Mouse (Mus musculus) spleen, postnatal 10 days (tissue): ENCODE results near the gene Dcbld2.
"Not testable (repeated sequence)": the region's sequence is repeated elsewhere in the genome, so short reads cannot be mapped to it uniquely, and the experiment has no call there.

ENCODE experiments used
- DNase-seq, 2 experiments: peaks; one replicate each; pipeline ENCODE4 v3.0.0; 2021 to 2022; ENCODE audit warnings: low spot score in 2 of 2

Dcbld2 gene

GRCm38 (mm10) chr16:58450648-58451047 is 42.4 kb downstream of the Dcbld2 start:
- DNase-seq, result no peak

GRCm38 (mm10) chr16:58451647-58452046 is 43.4 kb downstream of the Dcbld2 start:
- no peak for DNase-seq

GRCm38 (mm10) chr16:58453138-58453537 is 44.9 kb downstream of the Dcbld2 start:
- DNase-seq, result no peak

- DNase-seq, result no peak
Observed at GRCm38 (mm10) chr16:58453820-58454219, 45.6 kb downstream of the Dcbld2 start.

GRCm38 (mm10) chr16:58454617-58455016 is 46.4 kb downstream of the Dcbld2 start:
- peak; percentile 52 to 79 for DNase-seq

- no peak for DNase-seq
Observed at GRCm38 (mm10) chr16:58455118-58455517, 46.9 kb downstream of the Dcbld2 start.

- DNase-seq, result no peak
Observed at GRCm38 (mm10) chr16:58456445-58456844, 48.2 kb downstream of the Dcbld2 start.

GRCm38 (mm10) chr16:58456991-58457390 is 48.7 kb downstream of the Dcbld2 start:
- no peak for DNase-seq

GRCm38 (mm10) chr16:58459966-58460365 is 51.7 kb downstream of the Dcbld2 start:
- not testable (repeated sequence) for DNase-seq

- no peak for DNase-seq
Observed at GRCm38 (mm10) chr16:58460386-58460785, 52.1 kb downstream of the Dcbld2 start.

GRCm38 (mm10) chr16:58461856-58462518 is 53.7 kb downstream of the Dcbld2 start:
- no peak for DNase-seq

- no peak for DNase-seq
Observed at GRCm38 (mm10) chr16:58462519-58462918, 54.3 kb downstream of the Dcbld2 start.

GRCm38 (mm10) chr16:58464051-58464450 is 55.8 kb downstream of the Dcbld2 start:
- no peak for DNase-seq

- DNase-seq, result no peak
Observed at GRCm38 (mm10) chr16:58465412-58465811, 57.2 kb downstream of the Dcbld2 start.

- no peak for DNase-seq
Observed at GRCm38 (mm10) chr16:58470061-58470460, 61.8 kb downstream of the Dcbld2 start.

- no peak for DNase-seq
Observed at GRCm38 (mm10) chr16:58470841-58471240, 62.6 kb downstream of the Dcbld2 start.

GRCm38 (mm10) chr16:58474875-58475274 is 66.6 kb downstream of the Dcbld2 start:
- no peak for DNase-seq

GRCm38 (mm10) chr16:58475544-58476154 is 67.4 kb downstream of the Dcbld2 start:
- DNase-seq, result no peak

GRCm38 (mm10) chr16:58476363-58476762 is 68.1 kb downstream of the Dcbld2 start:
- no peak for DNase-seq

- no peak for DNase-seq
Observed at GRCm38 (mm10) chr16:58479898-58480448, 71.7 kb downstream of the Dcbld2 start.

GRCm38 (mm10) chr16:58481219-58481905 is 73.1 kb downstream of the Dcbld2 start:
- no peak for DNase-seq

GRCm38 (mm10) chr16:58481906-58482270 is 73.6 kb downstream of the Dcbld2 start:
- no peak for DNase-seq

- DNase-seq, result no peak
Observed at GRCm38 (mm10) chr16:58482296-58482695, 74.1 kb downstream of the Dcbld2 start.
